Mouse (Mus musculus) cerebellum, adult (tissue): ENCODE results near the gene Eif5a2.

Source experiments
- ATAC-seq: cut with Nextera tagmentation; 2 replicates; pipeline ENCODE4 v1.9.2; 2017; ENCODE audit warnings: mild to moderate bottlenecking, moderate library complexity, mixed read lengths; ENCODE audit not compliant: insufficient number of reproducible peaks, low FRiP score, low TSS enrichment

Gene Eif5a2

GRCm38 (mm10) chr3:28805301-28806097, 24.4 kb downstream of the Eif5a2 start, which contains the start of gene Rpl22l1:
Gene Rpl22l1 (plus strand): TSS chr3:28805436.
- peak; percentile 99 for ATAC-seq

- ATAC-seq = no peak
These were observed 27.1 kb downstream of the Eif5a2 start for GRCm38 (mm10) chr3:28808039-28808643.

GRCm38 (mm10) chr3:28811441-28811840, 30.4 kb downstream of the Eif5a2 start:
- ATAC-seq = no peak

- ATAC-seq = peak; percentile 75
These were observed 33.3 kb downstream of the Eif5a2 start for GRCm38 (mm10) chr3:28814361-28814760.

- no peak for ATAC-seq
These were observed 35.0 kb downstream of the Eif5a2 start for GRCm38 (mm10) chr3:28816010-28816540.

GRCm38 (mm10) chr3:28826272-28826671, 45.2 kb downstream of the Eif5a2 start:
- no peak for ATAC-seq

- no peak for ATAC-seq
These were observed 46.5 kb downstream of the Eif5a2 start for GRCm38 (mm10) chr3:28827605-28828004.

- ATAC-seq = no peak
These were observed 48.4 kb downstream of the Eif5a2 start for GRCm38 (mm10) chr3:28829454-28829853.

GRCm38 (mm10) chr3:28836796-28837371, 55.8 kb downstream of the Eif5a2 start:
- ATAC-seq = no peak

- no peak for ATAC-seq
These were observed 61.0 kb downstream of the Eif5a2 start for GRCm38 (mm10) chr3:28841886-28842649.

GRCm38 (mm10) chr3:28843231-28843630, 62.2 kb downstream of the Eif5a2 start:
- ATAC-seq = no peak

- ATAC-seq = no peak
These were observed 66.0 kb downstream of the Eif5a2 start for GRCm38 (mm10) chr3:28847115-28847514.
